Mouse (Mus musculus) lung, postnatal 10 days (tissue): ENCODE measurements around the gene Mri1.
A peak's percentile ranks its signal among the peaks of the same experiment; 100 is the strongest.

ENCODE experiments used
- DNase-seq: peaks from one replicate; pipeline ENCODE4 v3.0.0; 2021

The Mri1 gene

DNA sequence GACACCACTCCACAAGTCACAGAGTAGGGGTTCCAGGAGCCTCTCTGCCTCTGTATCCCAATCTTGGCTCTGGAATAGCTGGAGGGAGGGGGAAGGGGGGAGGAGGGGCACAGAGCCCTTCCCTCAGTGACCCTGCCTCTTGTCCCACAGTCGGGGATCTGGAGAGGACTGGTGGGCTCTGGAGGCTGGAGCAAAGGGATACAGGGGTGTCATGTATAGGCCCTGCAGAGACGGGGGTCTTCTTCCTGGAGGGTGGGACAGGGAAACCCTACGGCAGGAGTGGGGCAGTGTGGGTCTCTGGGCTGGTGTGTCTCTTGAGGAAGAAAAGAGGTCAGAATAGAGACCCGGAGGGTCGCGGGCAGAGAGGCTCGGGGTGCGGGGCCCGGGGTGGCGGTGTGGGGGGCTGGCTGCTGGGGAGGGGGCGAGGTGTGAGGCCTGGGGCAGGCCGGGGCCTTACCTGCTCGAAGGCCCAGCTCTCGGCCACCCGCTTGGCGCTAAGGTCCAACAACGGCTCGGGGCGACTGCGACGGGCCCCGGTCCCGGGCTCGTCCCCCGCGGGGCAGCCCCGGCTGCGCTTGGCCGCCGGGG, 20.6 kb downstream of the Mri1 start:
- DNase-seq, result no peak

DNA sequence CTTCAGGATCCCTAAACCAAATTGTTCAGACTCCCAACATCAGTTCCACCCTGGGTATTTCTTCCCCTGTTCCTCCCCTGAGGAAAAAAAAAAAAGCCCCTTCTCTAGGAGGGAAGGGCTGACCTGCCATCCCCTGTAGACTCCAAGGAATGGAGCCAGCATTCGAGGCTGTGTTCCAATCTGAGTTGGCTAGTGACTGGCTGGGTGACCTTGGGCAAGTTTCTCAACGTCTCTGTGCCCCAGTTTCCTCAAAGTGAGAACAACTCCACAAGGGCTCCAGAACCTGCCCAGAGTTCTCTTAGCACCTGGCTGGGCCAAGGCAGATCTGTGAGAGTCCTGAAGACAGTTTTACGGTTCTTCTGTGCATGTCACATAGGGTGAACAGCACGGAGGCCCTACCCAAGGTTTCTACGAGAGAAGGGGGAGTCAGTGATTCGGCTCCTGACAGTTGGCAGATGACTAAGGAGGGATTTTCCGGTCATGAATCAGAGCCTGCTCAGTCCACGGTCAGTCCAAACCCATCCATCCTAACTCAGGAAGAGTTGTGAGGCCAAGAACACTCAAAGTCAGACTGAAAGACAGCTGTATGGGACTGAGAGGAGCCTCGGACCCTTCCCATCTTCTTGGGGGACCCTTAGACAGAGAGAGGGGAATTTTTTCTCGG, 21.2 kb downstream of the Mri1 start:
- DNase-seq, result no peak

DNA sequence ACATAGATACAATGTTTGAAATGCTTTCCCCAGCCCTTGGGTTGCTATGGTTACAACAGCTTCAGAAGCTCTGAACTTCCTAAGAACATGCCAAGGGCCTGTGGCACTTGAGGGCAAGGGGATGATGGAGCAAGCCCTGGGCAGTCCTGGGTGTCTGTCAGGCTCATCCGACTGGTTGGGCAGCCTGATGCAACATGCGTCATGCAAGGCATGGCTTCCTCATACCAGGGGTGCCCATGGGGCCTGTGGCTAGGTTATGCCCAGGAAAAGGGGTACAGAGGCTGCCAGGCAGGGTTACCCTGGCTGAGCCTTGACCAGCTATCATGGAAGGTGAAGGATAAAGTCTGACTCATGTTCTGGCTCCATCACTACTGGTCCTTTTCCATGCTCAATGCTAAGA, 24.1 kb downstream of the Mri1 start:
- DNase-seq, result no peak

DNA sequence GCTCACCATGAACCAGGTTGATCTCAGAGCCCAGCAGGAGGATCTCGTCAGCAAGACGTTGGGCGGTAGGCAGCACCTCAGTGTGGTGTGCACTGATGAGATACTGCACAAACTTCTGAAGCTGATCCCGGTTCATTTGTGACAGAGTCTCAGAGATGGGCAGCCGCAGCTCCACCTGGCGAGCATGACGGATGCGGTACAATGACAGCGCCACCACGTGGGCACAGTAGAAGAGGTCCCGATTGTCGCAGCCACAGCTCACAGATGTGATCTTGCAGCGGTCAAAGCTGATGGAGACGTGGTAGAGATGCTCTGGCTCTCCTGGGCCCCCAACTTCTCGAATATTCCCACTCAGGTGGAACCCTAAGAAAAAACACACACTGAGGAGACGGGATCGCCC, 26.4 kb downstream of the Mri1 start:
- peak; percentile 19 for DNase-seq

DNA sequence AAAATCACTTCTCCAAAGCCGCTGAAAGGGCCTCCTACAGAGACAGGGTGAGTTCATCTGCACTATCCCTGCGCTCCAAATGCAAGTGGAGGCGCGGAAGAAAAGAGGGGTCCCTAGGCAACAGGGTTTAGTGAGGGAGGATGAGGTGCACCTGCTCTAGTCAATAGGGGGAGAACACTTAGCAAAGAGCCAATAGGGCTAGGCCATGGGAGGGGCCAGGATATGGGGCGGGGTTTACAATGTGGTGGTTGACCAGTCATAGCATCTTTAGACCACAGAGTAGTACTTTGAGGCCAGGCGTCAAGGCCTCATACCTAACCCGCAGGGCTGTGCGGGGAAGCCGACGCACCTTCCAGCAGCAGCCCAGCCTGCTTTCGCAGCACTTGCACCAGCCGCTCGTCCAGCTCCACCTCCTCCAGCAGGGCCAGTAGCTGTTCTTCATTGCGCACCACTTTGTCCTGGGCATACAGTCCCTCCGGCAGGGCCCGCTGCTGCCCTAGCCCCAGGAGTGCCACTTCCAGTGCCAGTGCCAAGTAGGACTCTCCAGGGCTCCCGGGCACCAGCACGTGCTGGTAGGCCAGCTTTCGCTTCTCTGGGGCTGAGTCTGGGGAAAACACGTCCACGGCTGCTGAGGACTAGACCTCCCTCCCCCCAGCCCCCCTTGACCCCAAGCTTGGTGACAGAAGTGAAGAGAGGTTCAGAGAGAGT, 33.6 kb downstream of the Mri1 start:
- peak; percentile 36 for DNase-seq

DNA sequence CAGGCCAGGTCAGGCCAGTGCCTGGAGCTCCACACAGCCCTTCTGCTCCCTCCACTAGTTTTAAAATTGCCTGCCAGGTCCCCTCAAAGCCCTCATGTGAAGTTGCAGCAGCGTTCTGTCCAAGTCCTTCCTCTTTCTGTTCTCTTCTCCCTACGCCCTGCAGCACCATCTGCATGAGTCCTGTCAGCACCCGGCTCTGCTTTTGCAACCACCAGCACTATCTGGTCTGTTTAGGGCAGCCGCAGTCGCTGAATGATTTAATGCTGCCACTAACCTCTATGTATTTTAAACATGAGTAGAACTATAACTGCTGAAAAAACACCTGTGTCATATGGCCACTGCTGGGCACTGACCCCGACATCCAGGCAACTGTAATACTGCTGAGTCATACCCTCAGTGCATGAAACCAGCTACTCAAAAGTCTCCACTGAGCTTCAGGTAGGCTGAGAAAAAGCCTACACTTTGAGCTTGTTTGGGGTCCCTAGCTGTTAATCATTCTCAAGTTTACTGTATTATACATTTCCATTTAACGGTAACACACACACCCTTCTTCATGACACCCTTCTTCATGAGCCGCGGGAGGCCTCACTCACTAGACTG, 34.5 kb downstream of the Mri1 start:
- no peak for DNase-seq

DNA sequence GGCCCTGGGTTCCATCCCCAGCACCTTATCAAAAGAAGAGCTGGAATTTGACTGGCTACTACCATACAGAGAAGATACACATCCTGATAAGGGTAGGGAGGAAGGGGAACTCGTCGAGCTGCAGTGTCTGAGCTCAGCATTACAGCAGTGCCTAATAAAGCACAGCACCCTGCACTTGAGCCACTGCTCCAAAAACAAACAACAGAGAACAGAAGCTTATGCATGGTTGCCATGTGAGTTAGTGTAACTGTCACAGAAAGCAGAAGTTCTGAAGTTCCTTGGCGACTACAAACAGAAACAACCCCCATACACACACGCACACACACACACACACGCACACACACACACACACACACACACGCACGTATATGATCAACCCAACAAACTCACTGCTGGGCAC, 37.0 kb downstream of the Mri1 start:
- no peak for DNase-seq

DNA sequence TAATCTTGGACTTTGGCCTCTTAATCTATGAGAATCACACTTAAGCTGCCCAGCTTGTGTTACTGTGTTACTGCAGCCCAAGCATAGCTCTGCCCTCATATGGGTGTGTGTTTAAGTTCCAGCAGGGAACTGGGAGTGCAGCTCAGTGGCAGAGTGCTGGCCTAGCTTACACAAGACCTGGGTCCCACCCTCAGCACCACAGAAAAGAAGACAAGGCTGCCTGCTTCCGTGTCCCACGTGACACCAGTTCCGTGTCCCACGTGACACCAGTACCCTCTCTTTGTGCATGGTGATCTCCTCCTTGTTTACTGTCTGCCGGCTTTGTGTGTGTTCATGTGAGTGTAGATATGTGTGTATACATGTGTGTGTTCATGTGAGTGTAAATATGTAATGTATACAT, 39.0 kb downstream of the Mri1 start:
- no peak for DNase-seq

DNA sequence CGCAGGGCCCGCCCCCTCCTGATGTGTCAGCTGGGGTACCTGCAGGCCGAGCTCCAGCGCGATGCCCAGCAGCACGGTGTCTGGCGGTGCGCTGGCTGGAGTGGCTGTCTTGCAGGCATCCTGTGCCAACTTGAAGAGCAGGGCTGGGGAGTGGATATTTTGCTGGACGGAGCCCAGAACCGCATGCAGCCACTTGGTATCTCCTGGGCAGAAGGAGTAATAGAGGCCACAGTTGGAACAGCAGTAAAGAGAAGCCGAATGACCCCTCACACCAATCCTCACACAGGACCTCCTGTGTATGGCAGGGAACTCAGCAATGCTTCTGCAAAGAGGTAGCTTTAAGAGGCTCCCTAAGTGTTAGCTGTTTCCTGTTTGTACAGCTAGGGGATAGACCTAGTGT, 39.9 kb downstream of the Mri1 start:
- DNase-seq, result no peak

DNA sequence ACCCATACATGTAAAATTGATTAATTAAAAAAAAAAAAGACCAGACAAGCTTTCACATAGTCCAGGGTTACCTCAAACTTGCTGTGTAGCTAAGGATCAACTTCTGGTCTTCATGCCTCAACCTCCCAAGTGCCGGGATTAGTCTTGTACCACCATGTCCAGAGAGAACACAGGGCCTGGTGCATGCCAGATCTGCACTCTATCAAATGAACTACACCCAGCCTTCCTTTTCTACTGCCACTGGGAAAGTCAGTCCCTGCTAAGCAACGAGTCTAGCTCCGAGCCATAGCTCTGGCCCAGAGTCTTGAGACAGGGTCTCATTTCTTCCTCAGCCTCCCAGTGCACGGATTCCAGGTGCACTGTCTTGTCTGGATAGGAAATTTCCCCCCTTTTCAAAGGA, 43.8 kb downstream of the Mri1 start:
- no peak for DNase-seq

DNA sequence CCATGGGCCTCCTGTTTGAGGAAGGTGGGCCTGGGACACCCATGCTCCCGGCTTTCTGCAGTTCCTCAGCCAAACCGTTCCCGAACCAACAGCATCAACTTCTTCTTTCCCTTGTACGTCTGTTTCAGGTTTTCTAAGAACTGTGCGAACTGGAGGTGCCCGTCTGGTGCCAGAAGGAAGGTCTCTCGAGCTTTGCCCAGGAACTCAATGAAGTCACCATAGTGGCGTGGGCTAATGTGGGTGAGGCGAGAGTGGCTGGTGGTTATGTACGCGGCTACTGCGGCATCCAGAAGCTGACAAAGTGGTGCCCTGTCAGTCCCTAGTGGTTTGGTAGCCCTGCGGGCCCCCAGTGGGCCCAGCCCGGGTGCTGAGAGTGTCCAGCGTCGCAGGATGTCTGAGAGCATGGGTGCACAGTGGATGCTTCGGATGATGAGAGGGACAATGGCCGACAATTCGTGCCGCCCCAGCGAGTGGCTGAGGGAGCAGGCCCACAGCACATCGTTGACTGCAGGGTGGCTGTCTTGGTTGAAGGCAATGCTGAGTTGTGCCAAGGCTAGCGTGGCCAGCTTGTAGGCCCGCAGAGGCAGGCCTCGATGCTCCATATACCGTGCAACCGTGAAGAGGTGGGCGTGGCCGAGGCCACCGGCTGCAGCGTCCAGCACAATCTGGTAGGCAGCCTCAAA, 45.1 kb downstream of the Mri1 start:
- no peak for DNase-seq

DNA sequence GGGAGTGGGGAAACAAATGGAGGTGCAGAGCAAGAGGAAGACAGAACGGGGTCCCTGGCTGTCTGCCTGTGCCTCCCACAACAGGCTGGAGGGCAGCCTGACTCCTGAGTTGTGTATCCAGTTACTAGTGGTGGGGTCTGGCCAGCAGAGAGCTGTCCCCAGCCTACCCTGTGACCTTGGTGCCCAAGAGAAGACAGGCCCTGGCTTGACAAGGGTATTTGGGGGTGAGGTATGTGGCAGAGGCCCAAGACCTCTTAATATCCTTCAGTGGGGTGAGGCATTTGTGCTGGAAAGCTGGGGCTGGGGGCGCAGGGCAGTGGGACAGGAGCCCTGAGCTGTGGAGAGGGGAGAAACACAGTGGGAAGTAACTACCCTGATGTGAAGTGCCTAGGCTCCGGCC, 45.9 kb downstream of the Mri1 start:
- DNase-seq, result no peak

DNA sequence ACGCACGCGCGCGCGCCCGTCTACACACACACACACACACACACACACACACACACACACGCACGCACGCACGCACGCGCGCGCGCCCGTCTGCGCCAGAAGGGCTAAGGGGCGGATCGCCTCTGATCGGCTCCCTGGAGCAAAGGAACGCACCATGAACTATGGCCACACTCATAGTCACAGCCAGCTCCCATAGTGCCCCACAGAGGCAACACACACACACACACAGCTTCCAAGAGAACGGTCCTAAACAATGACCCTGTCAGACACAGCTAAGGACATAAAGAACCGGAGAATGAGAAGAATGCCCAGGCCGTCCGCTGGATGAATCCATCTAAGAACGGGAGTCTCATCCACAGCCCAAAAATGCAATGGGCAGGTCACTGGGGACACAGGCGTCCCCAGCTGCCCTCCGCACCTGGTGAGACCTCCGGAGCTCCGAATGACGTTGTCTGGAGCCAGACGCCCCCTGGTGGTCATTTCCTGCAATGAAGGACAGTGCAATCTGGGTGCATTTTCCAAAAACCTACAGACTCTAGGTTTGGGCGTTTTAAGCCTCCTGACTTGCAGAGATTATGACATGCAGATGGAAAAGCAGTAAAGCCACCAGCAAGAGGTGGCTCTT, 46.8 kb downstream of the Mri1 start:
- peak; percentile 88 for DNase-seq

DNA sequence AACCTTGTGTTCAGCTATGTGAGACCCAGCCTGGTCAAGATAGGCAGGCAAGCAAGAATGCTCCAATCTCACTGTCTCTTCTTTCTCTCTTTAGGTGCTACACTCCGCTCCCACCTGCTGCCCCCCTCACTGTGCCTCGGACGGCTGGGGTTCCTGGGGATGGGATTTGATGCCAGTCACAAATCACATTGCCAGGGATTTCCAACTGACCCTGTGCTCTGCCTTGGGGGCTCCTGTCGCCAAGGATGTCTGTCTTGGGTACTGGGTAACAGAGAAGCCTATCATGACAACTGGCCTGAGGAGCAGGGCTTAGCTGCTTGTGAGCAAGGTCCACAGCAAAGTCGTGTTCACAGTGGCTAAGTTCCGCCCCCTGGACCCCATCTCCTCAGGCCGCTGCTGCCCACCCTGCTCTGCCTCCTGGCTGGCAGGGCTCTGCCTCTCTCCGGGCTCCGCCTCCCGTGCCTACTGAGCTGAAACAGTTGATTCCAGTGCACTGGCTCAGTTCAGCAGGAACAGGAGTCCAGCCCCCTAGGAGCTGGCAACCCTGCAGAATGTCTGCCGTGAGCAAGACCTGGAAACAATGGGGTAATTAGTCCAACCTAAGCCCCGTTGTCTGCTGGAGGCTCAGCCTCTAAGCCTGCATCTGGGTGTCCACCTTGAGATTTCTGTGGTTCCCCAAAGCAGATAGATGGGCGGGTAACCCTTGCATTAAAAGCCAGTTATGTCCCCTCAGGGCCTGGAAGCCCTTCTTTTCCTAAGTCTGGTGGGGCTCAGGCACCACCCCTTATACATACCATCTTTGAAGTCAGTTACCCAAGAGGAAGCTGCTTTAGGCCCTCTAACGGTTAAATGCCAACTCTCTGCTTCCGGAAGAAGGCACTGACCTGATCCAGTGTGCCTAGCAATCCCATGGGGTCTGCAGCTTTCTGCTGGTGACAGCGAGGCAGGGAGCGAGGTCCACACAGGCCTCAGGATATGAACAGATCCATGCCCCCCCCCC, 48.4 kb downstream of the Mri1 start:
- DNase-seq, result no peak

DNA sequence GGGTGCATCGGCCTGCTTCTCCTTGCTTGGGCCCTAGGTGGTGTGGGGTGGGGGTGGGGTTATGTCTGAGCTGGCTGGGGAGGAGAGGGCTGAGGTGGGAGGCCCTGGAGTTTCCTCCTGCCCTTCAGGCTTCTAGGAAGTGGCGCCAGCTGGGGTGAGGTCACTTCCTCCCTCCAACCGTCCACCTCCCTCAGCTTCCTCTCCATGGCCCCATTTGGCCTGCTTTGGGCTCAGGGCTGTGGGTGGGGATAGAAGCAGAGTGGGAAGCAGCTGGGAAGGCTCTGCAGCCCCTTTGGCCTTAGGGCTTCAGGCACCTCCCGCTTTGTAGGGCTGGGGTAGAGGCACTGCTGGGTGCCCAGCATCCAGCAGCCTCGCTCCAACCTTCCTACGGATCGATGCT, 49.3 kb downstream of the Mri1 start:
- DNase-seq, result peak; percentile 87

DNA sequence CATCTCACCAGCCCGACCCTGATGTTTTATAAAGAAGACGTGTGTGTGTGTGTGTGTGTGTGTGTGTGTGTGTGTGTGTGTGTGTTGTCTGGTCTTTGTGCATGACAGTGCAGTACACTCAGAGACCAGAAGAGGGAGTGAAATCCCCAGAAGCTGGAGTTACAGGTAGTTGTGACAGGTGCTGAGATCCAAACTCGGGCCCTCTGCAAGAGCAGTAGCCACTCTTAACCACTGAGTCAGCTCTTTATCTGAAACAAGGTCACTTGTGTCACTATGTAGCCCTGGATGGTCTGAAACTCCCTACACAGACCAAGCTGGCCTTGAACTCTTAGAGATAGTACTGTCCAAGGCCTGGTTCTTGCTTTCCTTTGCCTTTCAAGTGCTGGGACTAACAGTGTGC, 50.5 kb downstream of the Mri1 start:
- no peak for DNase-seq

DNA sequence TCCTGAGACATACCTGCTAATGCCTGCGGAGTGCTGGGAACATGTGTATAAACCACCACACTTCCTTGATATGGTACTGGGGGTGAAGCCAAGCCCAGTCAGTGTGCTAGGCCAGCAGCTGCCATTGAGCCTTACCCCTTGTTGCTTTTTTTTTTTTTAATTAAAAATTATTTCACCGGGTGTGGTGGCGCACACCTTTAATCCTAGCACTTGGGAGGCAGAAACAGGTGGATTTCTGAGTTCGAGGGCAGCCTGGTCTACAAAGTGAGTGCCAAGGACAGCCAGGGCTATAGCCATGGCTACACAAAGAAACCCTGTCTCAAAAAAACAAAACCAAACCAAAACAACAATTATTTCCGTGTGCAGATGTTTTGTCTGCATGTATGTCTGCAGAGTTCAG, 52.1 kb downstream of the Mri1 start:
- no peak for DNase-seq

DNA sequence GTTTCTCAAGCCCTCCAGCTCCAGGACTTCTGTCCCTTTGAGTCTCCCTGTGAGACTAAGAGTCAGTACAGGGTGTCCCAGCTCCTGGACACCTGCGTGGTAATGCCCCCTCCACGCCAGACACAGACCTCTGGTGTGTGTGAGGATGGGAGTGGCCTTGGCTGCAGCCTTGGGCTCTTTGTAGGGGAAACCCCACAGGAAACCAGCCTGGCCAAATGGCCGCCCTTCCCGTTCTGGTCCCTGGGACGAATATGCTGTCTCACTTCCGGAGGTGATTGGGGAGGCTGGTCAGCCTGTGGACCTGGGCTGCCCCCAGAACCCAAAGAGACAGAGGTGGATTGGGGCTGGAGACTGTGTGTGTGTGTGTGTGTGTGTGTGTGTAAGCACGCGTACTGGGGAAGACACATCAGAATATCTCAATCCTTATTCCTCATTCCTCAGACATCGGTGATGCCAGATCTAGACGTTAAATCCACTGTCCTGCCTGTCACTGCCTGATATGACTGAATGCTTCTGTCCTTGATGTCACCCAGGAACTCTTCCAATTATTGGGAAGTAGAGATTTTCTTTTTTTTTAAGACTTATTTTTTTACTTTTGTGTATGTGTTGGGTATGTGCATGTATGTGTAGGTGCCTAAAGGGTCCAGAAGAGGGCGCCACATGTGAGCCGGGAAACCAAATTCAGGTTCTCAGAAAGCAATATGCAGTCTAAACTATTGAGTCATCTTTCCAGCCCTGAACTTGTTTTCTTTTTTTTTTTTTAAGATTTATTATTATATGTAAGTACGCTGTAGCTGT, 53.0 kb downstream of the Mri1 start:
- peak; percentile 90 for DNase-seq

DNA sequence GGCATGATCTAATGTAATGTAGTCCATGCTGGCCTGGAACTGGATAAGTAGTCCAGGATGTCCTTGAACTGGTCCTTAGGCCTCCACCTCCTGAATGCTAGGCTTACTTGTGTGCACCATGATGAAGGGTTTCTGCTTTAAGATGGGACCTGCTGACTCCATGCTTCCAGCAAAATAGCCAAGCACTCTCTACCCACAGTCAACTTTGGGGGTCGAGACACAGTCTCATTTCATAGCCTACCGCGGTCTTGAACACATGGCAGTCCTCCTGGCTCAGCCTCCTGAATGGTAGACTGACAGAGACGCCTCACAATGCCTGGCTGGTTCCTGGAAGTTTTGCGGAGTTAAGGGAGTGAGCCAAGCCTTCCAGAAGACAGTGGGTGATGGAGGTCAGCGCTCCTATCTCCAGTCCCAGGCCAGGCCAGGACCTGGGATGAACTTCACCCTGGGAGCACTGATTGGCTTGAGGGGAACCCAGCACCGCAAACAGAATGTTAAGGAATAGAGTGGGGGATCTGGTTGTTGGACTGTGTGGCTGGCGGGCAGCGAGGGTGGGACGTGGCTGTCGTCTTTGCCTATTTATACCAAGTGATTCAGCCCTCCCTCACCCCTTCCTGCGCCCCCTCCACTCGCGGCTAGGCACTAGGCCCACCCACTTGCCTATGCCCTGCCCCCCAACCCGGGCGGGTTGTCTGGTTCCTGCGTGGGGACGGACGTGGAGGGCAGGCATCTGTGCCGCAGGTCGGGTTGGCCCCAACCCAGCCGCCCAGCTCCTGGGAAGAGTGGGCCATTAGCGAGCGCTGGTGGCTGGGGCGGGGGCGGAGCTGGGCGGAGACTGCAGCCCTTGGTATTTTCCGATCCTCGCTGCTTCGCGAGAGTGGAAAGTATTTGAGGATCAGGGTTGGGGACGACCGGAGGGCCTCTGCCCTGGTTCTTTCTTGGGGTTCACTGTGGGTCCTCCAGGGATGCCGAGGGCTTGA, 53.9 kb downstream of the Mri1 start:
- DNase-seq, result peak; percentile 95

DNA sequence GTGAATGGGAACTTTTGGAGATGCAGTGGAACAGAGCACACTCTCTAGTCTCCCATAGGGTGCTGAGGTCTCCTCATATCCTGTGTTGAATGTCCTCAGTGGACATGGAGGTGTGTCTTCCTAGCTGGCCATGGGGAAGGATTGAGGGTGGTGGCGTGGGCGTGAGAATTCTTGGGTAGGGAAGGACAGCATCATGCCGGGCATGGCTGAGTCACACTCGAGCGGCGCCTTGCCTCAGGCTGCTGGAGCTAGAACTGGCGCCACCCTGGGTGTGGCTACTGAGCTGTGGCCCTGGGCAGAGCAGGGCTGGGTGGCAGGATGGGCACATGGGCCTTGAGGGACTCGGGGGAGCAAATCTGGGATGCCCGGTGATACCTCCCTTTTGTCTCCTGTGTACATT, 54.7 kb downstream of the Mri1 start:
- peak; percentile 80 for DNase-seq
